Mouse (Mus musculus) cortical plate, adult 2 months (tissue): ENCODE data around the gene Rad51b. TPM values are rescaled to one million over a fixed set of nuclear protein-coding genes. Genes with fewer than 3 reads are reported as not detected.

Experiments
- H3K27ac ChIP-seq: fragments of 200-500 bp; 2 replicates; pipeline ENCODE4 v1.5.1; 2012; ENCODE audit warnings: low read length, control low read depth, inconsistent platforms; ENCODE audit not compliant: insufficient read depth
- H3K4me1 ChIP-seq: fragments of 200-500 bp; 2 replicates; pipeline ENCODE4 v1.6.1; 2011; ENCODE audit warnings: low read length; ENCODE audit not compliant: control insufficient read depth, insufficient read depth
- H3K4me3 ChIP-seq: fragments of 200-500 bp; 2 replicates; pipeline ENCODE4 v1.5.1; 2011; ENCODE audit warnings: mild to moderate bottlenecking, low read length, control low read depth; ENCODE audit not compliant: insufficient read depth
- CTCF ChIP-seq: fragments of 200-500 bp; IDR thresholded peaks from 2 replicates; pipeline ENCODE4 v1.5.1; 2011; ENCODE audit warnings: mild to moderate bottlenecking, control low read depth, low read length; ENCODE audit not compliant: insufficient read depth; ENCODE audit errors: extremely low read depth
- POLR2A ChIP-seq: fragments of 200-500 bp; IDR thresholded peaks from 2 replicates; pipeline ENCODE4 v1.6.1; 2011; ENCODE audit warnings: mild to moderate bottlenecking, low read length, control low read depth; ENCODE audit not compliant: insufficient read depth; ENCODE audit errors: extremely low read depth
- polyA plus RNA-seq: library from polyadenylated mRNA; depleted of rRNA; stranded (reverse); fragments of >200 nt; gene quantifications from 2 replicates; pipeline ENCODE4 v1.2.3, GENCODE M21; 2012

The Rad51b gene
- polyA plus RNA-seq, 1 experiment, result 0.17 TPM

DNA sequence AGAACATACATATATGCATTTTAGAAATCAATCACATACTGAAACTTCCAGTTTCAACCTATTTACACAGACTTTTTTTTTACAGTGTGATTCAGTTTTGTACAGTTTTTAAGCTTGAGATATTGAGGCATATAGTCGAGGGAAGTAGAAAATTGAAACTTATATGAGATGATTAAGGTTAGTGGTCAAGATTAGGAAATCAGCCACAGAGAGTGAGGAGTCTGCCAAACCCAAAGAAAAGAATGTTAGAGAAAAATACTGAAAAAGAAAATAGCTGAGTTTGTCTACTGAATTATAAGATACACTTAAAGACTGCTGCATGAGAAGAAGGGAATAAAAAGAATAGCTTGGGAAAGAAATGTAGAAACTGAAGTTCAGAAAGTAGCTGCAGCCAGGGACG, 280.4 kb downstream of the Rad51b start:
- Histone ChIP-seq H3K4me3 (no peak overlapping the region), H3K4me1 (no peaks in the 10 kb centered on the region), H3K27ac (no peak overlapping the region)
- TF ChIP-seq POLR2A, result no peak
- TF ChIP-seq CTCF, result no peak

DNA sequence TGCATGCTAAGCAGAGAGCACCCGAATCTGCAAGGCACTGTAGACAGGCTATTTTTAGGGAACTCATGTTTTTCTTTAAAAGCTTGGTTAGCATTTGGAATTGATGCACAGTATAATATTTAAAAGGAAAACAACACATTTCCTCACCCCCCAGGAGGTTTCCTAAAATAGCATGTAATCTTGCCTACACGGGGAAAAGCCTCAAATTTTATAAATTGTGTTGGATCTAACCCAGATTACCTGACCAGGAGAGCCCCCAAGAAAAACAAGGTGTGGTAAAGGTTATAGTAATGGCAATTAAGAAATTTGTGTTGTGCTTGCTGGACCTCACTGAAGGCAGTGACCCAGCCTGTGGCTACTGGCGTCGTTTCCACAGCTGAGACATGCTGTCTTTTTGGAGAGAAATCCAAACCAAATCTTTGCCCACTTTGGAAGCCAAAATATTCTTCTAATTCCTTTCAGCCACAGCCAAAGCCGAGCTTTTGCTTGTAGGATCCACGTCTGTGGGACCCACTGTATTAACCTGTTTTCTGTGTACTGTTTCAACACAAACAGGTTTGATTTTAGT, 282.0 kb downstream of the Rad51b start:
- Histone ChIP-seq H3K4me3 (no peak overlapping the region), H3K4me1 (no peaks in the 10 kb centered on the region), H3K27ac (no peak overlapping the region)
- TF ChIP-seq CTCF (no peak), POLR2A (no peak)

- no peaks in the 10 kb centered on the region for H3K4me1 ChIP-seq
- no peak overlapping the region for H3K4me3 ChIP-seq
- no peak overlapping the region for H3K27ac ChIP-seq
- TF ChIP-seq CTCF (no peak), POLR2A (no peak)
Measured at GRCm38 (mm10) chr12:79579837-79580236, 282.8 kb downstream of the Rad51b start.

- no peak overlapping the region for H3K4me3 ChIP-seq
- H3K27ac ChIP-seq, result no peak overlapping the region
- H3K4me1 ChIP-seq, result no peaks in the 10 kb centered on the region
- no peak for TF ChIP-seq POLR2A
- no peak for TF ChIP-seq CTCF
Measured at GRCm38 (mm10) chr12:79584556-79585307, 287.6 kb downstream of the Rad51b start.

DNA sequence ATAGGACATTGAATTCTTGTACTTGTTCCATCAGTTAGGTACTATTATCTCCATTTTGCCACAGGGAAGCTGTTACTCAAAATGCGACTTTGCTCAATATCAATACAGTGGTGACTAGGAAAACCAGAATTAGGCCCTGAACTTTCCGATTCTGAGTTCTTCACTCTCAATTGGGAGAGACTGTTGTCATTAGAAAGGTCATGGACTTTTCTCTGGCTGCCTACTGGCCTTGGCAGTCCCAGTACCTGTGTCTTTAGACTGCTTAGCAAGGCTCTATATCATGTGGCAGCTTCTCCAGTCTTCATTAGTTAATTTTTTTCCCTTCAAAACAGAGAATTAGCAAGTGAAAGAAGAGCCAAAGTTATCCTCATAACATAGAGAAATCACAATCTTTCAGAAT, 288.3 kb downstream of the Rad51b start:
- Histone ChIP-seq H3K4me3 (no peak overlapping the region), H3K27ac (no peak overlapping the region), H3K4me1 (no peaks in the 10 kb centered on the region)
- TF ChIP-seq CTCF (no peak), POLR2A (no peak)

GRCm38 (mm10) chr12:79588831-79589230, 291.7 kb downstream of the Rad51b start:
- H3K4me3 ChIP-seq, result no peak overlapping the region
- no peaks in the 10 kb centered on the region for H3K4me1 ChIP-seq
- no peak overlapping the region for H3K27ac ChIP-seq
- no peak for TF ChIP-seq CTCF
- TF ChIP-seq POLR2A, result no peak

GRCm38 (mm10) chr12:79592206-79592605, 295.1 kb downstream of the Rad51b start:
- no peak for TF ChIP-seq POLR2A
- TF ChIP-seq CTCF, result no peak
- no peaks in the 10 kb centered on the region for H3K4me1 ChIP-seq
- H3K27ac ChIP-seq, result no peak overlapping the region
- no peak overlapping the region for H3K4me3 ChIP-seq

DNA sequence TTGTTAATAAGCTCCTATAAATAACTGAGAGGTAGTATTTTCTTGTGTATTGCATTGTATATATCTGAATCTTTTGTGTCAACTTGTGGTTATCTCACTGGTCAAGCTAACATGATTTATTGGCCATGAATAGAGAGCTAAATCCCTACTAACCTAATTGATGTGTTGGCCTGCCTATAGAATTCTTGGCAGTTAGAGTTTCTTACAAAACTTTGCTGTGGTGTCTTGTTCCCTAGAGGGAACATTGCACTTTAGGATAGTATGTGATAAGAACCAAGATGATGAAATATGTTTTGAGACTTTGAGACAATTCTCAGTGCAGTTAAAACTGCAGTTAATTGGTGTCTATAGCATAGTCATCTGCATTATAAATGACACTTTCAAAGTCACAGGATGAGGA, 299.8 kb downstream of the Rad51b start:
- TF ChIP-seq CTCF (no peak), POLR2A (no peak)
- Histone ChIP-seq H3K4me1 (no peaks in the 10 kb centered on the region), H3K4me3 (no peak overlapping the region), H3K27ac (no peak overlapping the region)

- TF ChIP-seq POLR2A (no peak), CTCF (no peak)
- Histone ChIP-seq H3K4me1 (no peaks in the 10 kb centered on the region), H3K4me3 (no peak overlapping the region), H3K27ac (no peak overlapping the region)
Measured at GRCm38 (mm10) chr12:79597351-79597750, 300.3 kb downstream of the Rad51b start.

DNA sequence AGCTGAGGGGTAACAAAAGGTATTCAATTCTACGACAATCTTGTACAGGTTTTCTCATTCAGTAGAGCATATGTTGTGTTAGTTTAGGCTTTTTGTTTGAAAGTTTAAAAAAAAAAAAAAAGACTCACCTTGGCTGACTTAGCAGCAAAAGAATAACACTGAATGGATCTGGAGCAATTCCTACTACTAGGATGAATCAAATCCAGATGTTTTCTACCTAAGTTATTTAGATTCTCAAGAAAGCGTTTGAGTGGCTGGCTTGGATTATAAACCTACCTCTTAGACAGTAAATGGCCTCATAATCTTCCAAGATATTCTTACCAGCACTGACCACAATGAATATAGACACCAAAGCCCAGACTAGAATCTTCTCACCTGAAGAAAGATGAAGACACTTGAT, 300.7 kb downstream of the Rad51b start:
- TF ChIP-seq CTCF (no peak), POLR2A (no peak)
- H3K4me3 ChIP-seq, result no peak overlapping the region

More for the DNA sequence above, 300.7 kb downstream of the Rad51b start:
- no peaks in the 10 kb centered on the region for H3K4me1 ChIP-seq
- no peak overlapping the region for H3K27ac ChIP-seq
